In the genomic region with DNA sequence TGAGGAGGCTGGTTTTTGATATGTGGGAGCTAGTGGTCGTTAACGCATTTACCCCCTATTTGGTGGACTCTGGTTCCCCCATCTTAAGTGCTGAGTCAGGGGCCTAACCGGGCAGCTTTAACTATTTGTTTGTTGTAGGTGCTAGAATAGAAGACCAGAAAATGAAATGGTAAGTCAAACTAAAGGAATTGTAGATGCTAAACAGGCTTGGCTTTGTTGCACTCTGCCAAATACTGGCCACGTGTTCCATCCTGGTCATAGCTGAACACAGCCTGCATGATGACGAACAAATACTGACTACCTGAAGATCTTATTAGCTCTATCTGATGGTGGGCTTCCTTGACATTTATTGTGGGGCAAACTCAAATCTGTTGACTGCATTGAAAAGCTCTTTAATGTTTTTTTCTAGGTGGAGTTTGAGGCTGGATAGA, we compare ENCODE assay signal across 7 mouse cellular contexts. TPM values are rescaled to one million over a fixed set of nuclear protein-coding genes. Genes with fewer than 3 reads are reported as not detected.
DNase-seq lines count a peak whose midpoint lies in the region; ATAC-seq lines count a peak whose summit lies in the region.

No protein-coding gene starts in this region.

- peak overlapping the region; percentile 85 for H3K4me3 ChIP-seq in forebrain, embryonic 10.5 days
- peak overlapping the region; percentile 74 for H3K4me3 ChIP-seq in limb, embryonic 12.5 days (replicated peaks)

- peak overlapping the region; percentile 96 for H3K9ac ChIP-seq in limb, embryonic 12.5 days (replicated peaks)

- DNase-seq in layer of hippocampus, postnatal 10 days (ENCODE audit: low spot score in 2 of 2): peak; percentile 12 to 30
- no peak for DNase-seq in layer of hippocampus, adult 9-11 months
- DNase-seq in R1 (ENCODE audit: low read depth, low spot score): peak; percentile 54
- DNase-seq in forebrain, embryonic 10.5 days (ENCODE audit: extremely low spot score, low spot score): peak; percentile 26
- DNase-seq in retina, postnatal 1 day: peak; percentile 9
- no peak for DNase-seq in gastrocnemius, postnatal 14 days

- no peaks in the 10 kb centered on the region for H3K27me3 ChIP-seq in forebrain, embryonic 10.5 days (ENCODE audit: poor library complexity, severe bottlenecking)
- H3K27me3 ChIP-seq in limb, embryonic 12.5 days: no peaks in the 10 kb centered on the region

- H3K4me2 ChIP-seq in limb, embryonic 12.5 days: peak overlapping the region; percentile 93

- H3K36me3 ChIP-seq in forebrain, embryonic 10.5 days (replicated peaks): peaks cover 73% of the 10 kb centered on the region
- H3K36me3 ChIP-seq in limb, embryonic 12.5 days: peaks cover 50% of the 10 kb centered on the region

- H3K4me1 ChIP-seq in forebrain, embryonic 10.5 days: peaks cover 35% of the 10 kb centered on the region
- peaks cover 18% of the 10 kb centered on the region for H3K4me1 ChIP-seq in limb, embryonic 12.5 days (replicated peaks)

- ATAC-seq in limb, embryonic 12.5 days (ENCODE audit: insufficient number of reproducible peaks, insufficient read depth, low FRiP score, low TSS enrichment, low read depth): no peak

- WGBS in forebrain, embryonic 10.5 days: 0% methylated on average over 5 of the region's 5 CpGs
- WGBS in limb, embryonic 12.5 days: under 1% methylated on average over 5 of the region's 5 CpGs

- intact Hi-C loops in gastrocnemius, postnatal 14 days (cut with DNase I; ENCODE audit: low total_unique reads): no loop called here

- H3K27ac ChIP-seq in forebrain, embryonic 10.5 days: peak overlapping the region; percentile 97
- peak overlapping the region; percentile 95 for H3K27ac ChIP-seq in limb, embryonic 12.5 days

- no peaks in the 10 kb centered on the region for H3K9me3 ChIP-seq in forebrain, embryonic 10.5 days
- no peaks in the 10 kb centered on the region for H3K9me3 ChIP-seq in limb, embryonic 12.5 days

RNA-seq across cellular contexts. Expression of a gene that starts 1.8 kb away (rescaled TPM):
- total RNA-seq in layer of hippocampus, postnatal 10 days (2021): 10 to 100 TPM; 19.8 to 20.0 TPM
- polyA plus RNA-seq in forebrain, embryonic 10.5 days (2016; fragmentation: Nextera tagmentation; extraction: Ambion mirVana): 6.6 and 7.2 TPM in 2 replicates
- 8.5 and 11.1 TPM in 2 replicates for polyA plus RNA-seq in limb, embryonic 12.5 days (2016; fragmentation: Nextera tagmentation; extraction: Ambion mirVana)
- total RNA-seq in gastrocnemius, postnatal 14 days (2021): 1 to 10 TPM; 4.6 to 9.1 TPM

RNA-seq across cellular contexts. Expression of a gene that starts 34.0 kb away (rescaled TPM):
- total RNA-seq in layer of hippocampus, postnatal 10 days (2021): 10 to 100 TPM; 23.7 to 24.6 TPM
- polyA plus RNA-seq in forebrain, embryonic 10.5 days (2016; fragmentation: Nextera tagmentation; extraction: Ambion mirVana): 79.4 and 79.9 TPM in 2 replicates
- 35.7 and 37.5 TPM in 2 replicates for polyA plus RNA-seq in limb, embryonic 12.5 days (2016; fragmentation: Nextera tagmentation; extraction: Ambion mirVana)
- 10 to 100 TPM in 1 of 2 experiments, 1 to 10 TPM in 1; 9.9 to 10.2 TPM for total RNA-seq in gastrocnemius, postnatal 14 days (2021)

RNA-seq across cellular contexts. Expression of a gene that starts 34.1 kb away (rescaled TPM):
- total RNA-seq in layer of hippocampus, postnatal 10 days (2021): 1 to 10 TPM; 2.9 to 4.3 TPM
- 45.1 TPM in 2 replicates for polyA plus RNA-seq in forebrain, embryonic 10.5 days (2016; fragmentation: Nextera tagmentation; extraction: Ambion mirVana)
- polyA plus RNA-seq in limb, embryonic 12.5 days (2016; fragmentation: Nextera tagmentation; extraction: Ambion mirVana): 40.4 and 40.7 TPM in 2 replicates
- total RNA-seq in gastrocnemius, postnatal 14 days (2021): 1 to 10 TPM; 1.2 to 1.4 TPM

RNA-seq across cellular contexts. Expression of a gene that starts 58.0 kb away (rescaled TPM):
- under 1 TPM; 0.13 to 0.59 TPM for total RNA-seq in layer of hippocampus, postnatal 10 days (2021)
- 2.2 and 2.4 TPM in 2 replicates for polyA plus RNA-seq in forebrain, embryonic 10.5 days (2016; fragmentation: Nextera tagmentation; extraction: Ambion mirVana)
- polyA plus RNA-seq in limb, embryonic 12.5 days (2016; fragmentation: Nextera tagmentation; extraction: Ambion mirVana): 2.8 TPM in 2 replicates
- under 1 TPM; 0.14 to 0.29 TPM for total RNA-seq in gastrocnemius, postnatal 14 days (2021)

Comparison
In these comparisons a context has a peak if more than half of its experiments do, and no peak if none do; other contexts are left out.
1. DNase-seq: peak in layer of hippocampus, postnatal 10 days (2 of 2), R1 (single experiment), forebrain, embryonic 10.5 days (single experiment) and retina, postnatal 1 day (single experiment); none in layer of hippocampus, adult 9-11 months (single experiment) and gastrocnemius, postnatal 14 days (single experiment).